Mouse (Mus musculus): ENCODE data around the gene Ccdc63.
"Not testable (repeated sequence)": the region's sequence is repeated elsewhere in the genome, so short reads cannot be mapped to it uniquely, and the experiment has no call there.

The Ccdc63 gene

GRCm38 (mm10) chr5:122140723-122141122 is at the start of gene Ccdc63:
Gene Ccdc63, minus strand, starts transcription at chr5:122140823.
- no peak for DNase-seq (ENCODE audit: extremely low read depth, low read depth, low spot score)

- DNase-seq (ENCODE audit: extremely low read depth, low read depth, low spot score) = no peak
Observed at GRCm38 (mm10) chr5:122189115-122189514, 48.5 kb upstream of the Ccdc63 start.

GRCm38 (mm10) chr5:122184858-122185257 is 44.2 kb upstream of the Ccdc63 start:
- DNase-seq (ENCODE audit: extremely low read depth, low read depth, low spot score) = not testable (repeated sequence)

- no peak for DNase-seq (ENCODE audit: extremely low read depth, low read depth, low spot score)
Observed at GRCm38 (mm10) chr5:122184283-122184806, 43.7 kb upstream of the Ccdc63 start.

- no peak for DNase-seq (ENCODE audit: extremely low read depth, low read depth, low spot score)
Observed at GRCm38 (mm10) chr5:122179665-122180064, 39.0 kb upstream of the Ccdc63 start.

- no peak for DNase-seq (ENCODE audit: extremely low read depth, low read depth, low spot score)
Observed at GRCm38 (mm10) chr5:122176398-122176797, 35.8 kb upstream of the Ccdc63 start.

- no peak for DNase-seq (ENCODE audit: extremely low read depth, low read depth, low spot score)
Observed at GRCm38 (mm10) chr5:122175961-122176360, 35.3 kb upstream of the Ccdc63 start.

- DNase-seq (ENCODE audit: extremely low read depth, low read depth, low spot score) = no peak
Observed at GRCm38 (mm10) chr5:122175402-122175801, 34.8 kb upstream of the Ccdc63 start.

- no peak for DNase-seq (ENCODE audit: extremely low read depth, low read depth, low spot score)
Observed at GRCm38 (mm10) chr5:122171058-122171457, 30.4 kb upstream of the Ccdc63 start.

GRCm38 (mm10) chr5:122168344-122169069 is 27.9 kb upstream of the Ccdc63 start:
- DNase-seq (ENCODE audit: extremely low read depth, low read depth, low spot score) = no peak

GRCm38 (mm10) chr5:122166636-122167161 is 26.1 kb upstream of the Ccdc63 start:
- DNase-seq (ENCODE audit: extremely low read depth, low read depth, low spot score) = no peak

- DNase-seq (ENCODE audit: extremely low read depth, low read depth, low spot score) = no peak
Observed at GRCm38 (mm10) chr5:122165233-122165915, 24.8 kb upstream of the Ccdc63 start.

GRCm38 (mm10) chr5:122164011-122164410 is 23.4 kb upstream of the Ccdc63 start:
- DNase-seq (ENCODE audit: extremely low read depth, low read depth, low spot score) = no peak

GRCm38 (mm10) chr5:122163194-122163593 is 22.6 kb upstream of the Ccdc63 start:
- DNase-seq (ENCODE audit: extremely low read depth, low read depth, low spot score) = no peak

- DNase-seq (ENCODE audit: extremely low read depth, low read depth, low spot score) = no peak
Observed at GRCm38 (mm10) chr5:122158557-122159515, 18.2 kb upstream of the Ccdc63 start.

GRCm38 (mm10) chr5:122157827-122158381 is 17.3 kb upstream of the Ccdc63 start, which contains the start of gene Ppp1cc:
Gene Ppp1cc, plus strand, starts transcription at chr5:122158278.
- no peak for DNase-seq (ENCODE audit: extremely low read depth, low read depth, low spot score)

- no peak for DNase-seq (ENCODE audit: extremely low read depth, low read depth, low spot score)
Observed at GRCm38 (mm10) chr5:122156486-122156885, 15.9 kb upstream of the Ccdc63 start.

GRCm38 (mm10) chr5:122155613-122156012 is 15.0 kb upstream of the Ccdc63 start:
- DNase-seq (ENCODE audit: extremely low read depth, low read depth, low spot score) = no peak

- DNase-seq (ENCODE audit: extremely low read depth, low read depth, low spot score) = no peak
Observed at GRCm38 (mm10) chr5:122154782-122155181, 14.2 kb upstream of the Ccdc63 start.

- no peak for DNase-seq (ENCODE audit: extremely low read depth, low read depth, low spot score)
Observed at GRCm38 (mm10) chr5:122154006-122154405, 13.4 kb upstream of the Ccdc63 start.
